In genomic region chr12:51855453-51855852, GRCm38 (mm10) we compare ENCODE assay signal across 31 mouse cellular contexts. TPM values are rescaled to one million over a fixed set of nuclear protein-coding genes. Genes with fewer than 3 reads are reported as not detected.
DNase-seq lines count a peak whose midpoint lies in the region; ATAC-seq and TF ChIP-seq lines count a peak whose summit lies in the region.
"Had no signal": no experiment of that assay in that cellular context is flagged by ENCODE, and none has a peak within 500 bp of the region (broad histone marks: within the 10 kb centered on the region; RNA-seq: fewer than 3 reads in every experiment).

No protein-coding gene starts in this region.

- 15% methylated on average over 7 of the region's 7 CpGs for WGBS in liver, embryonic 14.5 days (ENCODE audit: insufficient replicate concordance)

- peak; percentile 68 for DNase-seq in MEL (ENCODE audit: low read depth, low spot score)
- DNase-seq in c-Kit-positive CD71-positive TER-119-positive erythroid progenitor cells, embryonic 14.5 days (ENCODE audit: low spot score) = peak; percentile 86
- peak in 1 of 3 experiments; percentile 78 for DNase-seq in liver, embryonic 14.5 days (ENCODE audit: low read depth in 3 of 3, low spot score in 3 of 3)
- DNase-seq in cerebellum, adult 11-12 months = no peak
- no peak for DNase-seq in kidney, postnatal 4 days
- no peak for DNase-seq in cerebellum, adult 8-10 months
- DNase-seq: adrenal gland, postnatal 10 days; cerebellum, adult 9-10 months; cerebellum, postnatal 36 days; embryo, embryonic 11 days; gastrocnemius, postnatal 25 days; heart, adult 11 months; kidney, adult 8-10 months; kidney, postnatal 10 days; lung, adult 18-20 months; lung, postnatal 4 days; right cerebral cortex, adult 18-20 months; spleen, adult 18-20 months; thymus, postnatal 25 days had no signal

- peak overlapping the region; percentile 61 for H3K9ac ChIP-seq in MEL (ENCODE audit: control insufficient read depth, low read depth, low read length, poor library complexity, severe bottlenecking)
- 0 out of 2 replicates have a peak overlapping the region, but pooled peaks have one; percentile 9 for H3K9ac ChIP-seq in liver, embryonic 14.5 days (replicated peaks)
- H3K9ac ChIP-seq: embryonic facial prominence, embryonic 13.5 days; forebrain, embryonic 15.5 days; heart, embryonic 15.5 days; hindbrain, embryonic 12.5 days; limb, embryonic 12.5 days; midbrain, embryonic 15.5 days had no signal

- TF ChIP-seq EP300 in MEL (IDR thresholded peaks at IDR 0.05; ENCODE audit: low read depth in 1 of 2, low read length in 2 of 2) = peak; percentile 59 to 95; a peak in 3 of 4 replicates
- peak; percentile 89 for TF ChIP-seq EP300 in liver, embryonic 14.5 days (IDR thresholded peaks at IDR 0.05; ENCODE audit: low read depth)

- peak overlapping the region; percentile 99 for H3K27ac ChIP-seq in MEL (ENCODE audit: control insufficient read depth, low read depth, low read length)
- H3K27ac ChIP-seq in liver, embryonic 14.5 days = peak overlapping the region; percentile 84
- H3K27ac ChIP-seq: embryonic facial prominence, embryonic 13.5 days; forebrain, embryonic 10.5 days; forebrain, embryonic 15.5 days; heart, embryonic 10.5 days; heart, embryonic 15.5 days; hindbrain, embryonic 12.5 days; left cerebral cortex, adult 2 months; limb, embryonic 12.5 days; midbrain, embryonic 15.5 days had no signal

- H3K36me3 ChIP-seq in MEL (ENCODE audit: control insufficient read depth in 1 of 2, insufficient read depth in 2 of 2, low read length in 2 of 2) = peaks cover 0 to 60% of the 10 kb centered on the region in 2 experiments; a peak in 2 of 4 replicates
- no peaks in the 10 kb centered on the region for H3K36me3 ChIP-seq in liver, embryonic 14.5 days (replicated peaks; ENCODE audit: control insufficient read depth, insufficient read depth, low read depth)
- H3K36me3 ChIP-seq: embryonic facial prominence, embryonic 13.5 days; forebrain, embryonic 10.5 days; forebrain, embryonic 15.5 days; heart, embryonic 10.5 days; heart, embryonic 15.5 days; hindbrain, embryonic 12.5 days; limb, embryonic 12.5 days; midbrain, embryonic 15.5 days had no signal

- H3K9me3 ChIP-seq in MEL (replicated peaks; ENCODE audit: insufficient read depth, low read length) = no peaks in the 10 kb centered on the region
- no peaks in the 10 kb centered on the region for H3K9me3 ChIP-seq in liver, embryonic 14.5 days (ENCODE audit: control insufficient read depth, low read length)
- H3K9me3 ChIP-seq: embryonic facial prominence, embryonic 13.5 days; forebrain, embryonic 10.5 days; forebrain, embryonic 15.5 days; heart, embryonic 10.5 days; heart, embryonic 15.5 days; hindbrain, embryonic 12.5 days; limb, embryonic 12.5 days; midbrain, embryonic 15.5 days had no signal

- TF ChIP-seq RAD21 in MEL (IDR thresholded peaks at IDR 0.05; ENCODE audit: low read depth, low read length) = no peak

- no peaks in the 10 kb centered on the region for H3K27me3 ChIP-seq in MEL (ENCODE audit: control insufficient read depth in 1 of 2, insufficient read depth in 2 of 2, low read length in 2 of 2)
- H3K27me3 ChIP-seq in liver, embryonic 14.5 days (ENCODE audit: control insufficient read depth, insufficient read depth, low read length) = no peaks in the 10 kb centered on the region
- H3K27me3 ChIP-seq: embryonic facial prominence, embryonic 13.5 days; forebrain, embryonic 15.5 days; heart, embryonic 15.5 days; hindbrain, embryonic 12.5 days; limb, embryonic 12.5 days; midbrain, embryonic 15.5 days had no signal

- H3K4me1 ChIP-seq in MEL (ENCODE audit: control insufficient read depth in 1 of 2, insufficient read depth in 2 of 2, low read length in 2 of 2) = peaks cover 27 to 46% of the 10 kb centered on the region in 2 experiments
- H3K4me1 ChIP-seq in liver, embryonic 14.5 days (replicated peaks; ENCODE audit: control insufficient read depth in 2 of 2, insufficient read depth in 2 of 2, low read length in 1 of 2) = peaks cover 54 to 64% of the 10 kb centered on the region in 2 experiments
- H3K4me1 ChIP-seq: embryonic facial prominence, embryonic 13.5 days; forebrain, embryonic 10.5 days; forebrain, embryonic 15.5 days; heart, embryonic 15.5 days; hindbrain, embryonic 12.5 days; limb, embryonic 12.5 days; midbrain, embryonic 15.5 days had no signal

- TF ChIP-seq POLR2A in MEL (IDR thresholded peaks at IDR 0.05; ENCODE audit: control insufficient read depth in 1 of 2, insufficient read depth in 1 of 2, low read depth in 1 of 2, low read length in 2 of 2, poor library complexity in 1 of 2) = no peak; a peak in 1 of 4 replicates

- peak; percentile 68 for ATAC-seq in liver, embryonic 14.5 days (ENCODE audit: insufficient read depth)
- ATAC-seq in megakaryocyte-erythroid progenitor cell, adult 5-6 weeks (replicated peaks; ENCODE audit: low FRiP score, low TSS enrichment, poor library complexity, severe bottlenecking) = peak; percentile 41
- ATAC-seq: forebrain, embryonic 15.5 days; intestine, embryonic 16.5 days; lung, postnatal 0 days; midbrain, embryonic 15.5 days had no signal

- no peak overlapping the region for H3K4me3 ChIP-seq in MEL (ENCODE audit: control insufficient read depth in 1 of 2, insufficient read depth in 1 of 2, low read depth in 2 of 2, low read length in 2 of 2)
- no peak overlapping the region for H3K4me3 ChIP-seq in liver, embryonic 14.5 days (ENCODE audit: insufficient read depth in 1 of 2, low read depth in 2 of 2, low read length in 2 of 2)
- H3K4me3 ChIP-seq: embryonic facial prominence, embryonic 13.5 days; forebrain, embryonic 10.5 days; forebrain, embryonic 15.5 days; heart, embryonic 10.5 days; heart, embryonic 15.5 days; hindbrain, embryonic 12.5 days; left cerebral cortex, adult 2 months; limb, embryonic 12.5 days; midbrain, embryonic 15.5 days had no signal

- no peaks in the 10 kb centered on the region for H3K79me2 ChIP-seq in MEL (ENCODE audit: control insufficient read depth, insufficient read depth, low read length, poor library complexity)

- no peak for TF ChIP-seq CTCF in MEL (IDR thresholded peaks at IDR 0.05 in 2 of 3, conservative IDR thresholded peaks at IDR 0.05 in 1 of 3; ENCODE audit: control insufficient read depth in 1 of 3, insufficient read depth in 1 of 3, low read depth in 2 of 3, low read length in 3 of 3, poor library complexity in 1 of 3, severe bottlenecking in 1 of 3)
- no peak for TF ChIP-seq CTCF in liver, embryonic 14.5 days (IDR thresholded peaks at IDR 0.05; ENCODE audit: low read depth)

- peak overlapping the region; percentile 50 for H3K4me2 ChIP-seq in liver, embryonic 14.5 days (ENCODE audit: low read depth)
- H3K4me2 ChIP-seq: embryonic facial prominence, embryonic 13.5 days; forebrain, embryonic 15.5 days; heart, embryonic 15.5 days; hindbrain, embryonic 12.5 days; limb, embryonic 12.5 days; midbrain, embryonic 15.5 days had no signal

TF ChIP-seq in MEL, 35 proteins besides CTCF, POLR2A, EP300 and RAD21:
- TF ChIP-seq MYC (IDR thresholded peaks at IDR 0.05; ENCODE audit: low read depth, low read length) = peak; percentile 63; the same call in 1 of the 2 replicates
- TF ChIP-seq POLR2AphosphoS5 (IDR thresholded peaks at IDR 0.05; ENCODE audit: borderline replicate concordance, low read depth, low read length) = no peak
- TF ChIP-seq NELFE (IDR thresholded peaks at IDR 0.05; ENCODE audit: low read depth, low read length) = no peak
- peak; percentile 78 for TF ChIP-seq TAL1 (IDR thresholded peaks at IDR 0.05; ENCODE audit: low read length)
- TF ChIP-seq MYB (IDR thresholded peaks at IDR 0.05; ENCODE audit: low read depth, low read length) = 0 out of 2 replicates have a peak, but pooled peaks have one; percentile 46
- TF ChIP-seq MXI1 (IDR thresholded peaks at IDR 0.05; ENCODE audit: low read depth, low read length) = no peak
- TF ChIP-seq TCF12 (IDR thresholded peaks at IDR 0.05; ENCODE audit: low read depth, low read length) = peak; percentile 62
- peak; percentile 63; the same call in 1 of the 2 replicates for TF ChIP-seq RCOR1 (IDR thresholded peaks at IDR 0.05; ENCODE audit: low read depth, low read length)
- no peak for TF ChIP-seq MAFK (IDR thresholded peaks at IDR 0.05; ENCODE audit: borderline replicate concordance, low read depth, low read length)
- peak; percentile 52; the same call in 1 of the 2 replicates for TF ChIP-seq ETS1 (IDR thresholded peaks at IDR 0.05; ENCODE audit: low read depth, low read length)
- peak; percentile 82 for TF ChIP-seq GATA1 (IDR thresholded peaks at IDR 0.05; ENCODE audit: low read depth, low read length)
- TF ChIP-seq SIN3A (IDR thresholded peaks at IDR 0.05; ENCODE audit: low read length) = peak; percentile 68; the same call in 1 of the 2 replicates
- TF ChIP-seq TBP (IDR thresholded peaks at IDR 0.05; ENCODE audit: low read depth, low read length) = no peak
- no peak for TF ChIP-seq HCFC1 (IDR thresholded peaks at IDR 0.05; ENCODE audit: low read depth, low read length)
- TF ChIP-seq ZC3H11A (IDR thresholded peaks at IDR 0.05; ENCODE audit: low read depth, low read length) = no peak

RNA-seq across cellular contexts. Expression of gene Hectd1, which starts 26.1 kb away (rescaled TPM):
- 67.3 and 72.0 TPM in 2 replicates for total RNA-seq in MEL (2012; rRNA removed)
- 100 to 1,000 TPM in 1 of 2 experiments, 10 to 100 TPM in 1; 55.2 to 248 TPM for polyA plus RNA-seq in MEL (2012; ENCODE audit: insufficient read depth in 1 of 2, insufficient read length in 2 of 2, low read depth in 1 of 2, low replicate concordance in 2 of 2, missing spikeins in 1 of 2)
- 17.9 and 22.3 TPM in 2 replicates for polyA plus RNA-seq in liver, embryonic 14.5 days (2012; rRNA removed)
- 22.1 and 25.2 TPM in 2 replicates for polyA plus RNA-seq in liver, embryonic 14.5 days (2014; fragmentation: Nextera tagmentation; extraction: Ambion mirVana)
- total RNA-seq in megakaryocyte-erythroid progenitor cell, adult 5-6 weeks (2014; fragmentation: Nextera tagmentation) = 87.4 and 132 TPM in 2 replicates
- total RNA-seq in megakaryocyte-erythroid progenitor cell, adult 5-6 weeks (2017) = 186 and 187 TPM in 2 replicates

Comparison
In these comparisons a context has a peak if more than half of its experiments do, and no peak if none do; other contexts are left out.
1. DNase-seq: peak in MEL (single experiment) and c-Kit-positive CD71-positive TER-119-positive erythroid progenitor cells, embryonic 14.5 days (single experiment); none in cerebellum, adult 11-12 months (single experiment), kidney, postnatal 4 days (0 of 2) and cerebellum, adult 8-10 months (single experiment).